Mouse (Mus musculus) splenic B cell, adult 2 months (primary cell): ENCODE measurements around the gene Sez6.

Source experiments
- DNase-seq: peaks from one replicate; pipeline ENCODE4 v3.0.0-alpha.2; 2011; ENCODE audit warnings: low read depth, low spot score
- H3K27me3 ChIP-seq: 2 replicates; pipeline ENCODE4 v1.6.1; 2012; ENCODE audit warnings: mild to moderate bottlenecking, low read length, moderate library complexity, mixed read lengths; ENCODE audit not compliant: control insufficient read depth, poor library complexity, insufficient read depth, severe bottlenecking
- H3K36me3 ChIP-seq: 2 replicates; pipeline ENCODE4 v1.6.1; 2012; ENCODE audit warnings: mild to moderate bottlenecking, low read length, moderate library complexity, mixed read lengths; ENCODE audit not compliant: control insufficient read depth, poor library complexity, insufficient read depth, severe bottlenecking

Gene Sez6

DNA sequence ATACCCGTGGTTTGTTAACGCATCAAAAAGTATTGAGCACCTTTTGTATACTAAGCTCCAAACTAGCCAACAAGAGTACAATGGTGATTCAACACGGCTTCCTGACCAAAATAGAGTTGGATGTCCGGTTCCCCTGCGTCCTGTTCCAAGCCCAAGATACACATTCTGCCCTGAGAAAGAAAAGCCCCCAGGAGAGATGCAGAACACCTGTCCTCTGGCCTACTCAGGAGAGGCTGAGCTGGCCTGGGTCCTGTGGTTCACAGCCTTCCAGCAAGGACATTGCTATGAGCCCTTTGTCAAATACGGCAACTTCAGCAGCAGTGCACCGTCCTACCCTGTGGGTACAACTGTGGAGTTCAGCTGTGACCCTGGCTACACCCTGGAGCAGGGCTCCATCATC, 42.9 kb downstream of the Sez6 start:
- no peak for DNase-seq
- Histone ChIP-seq H3K27me3 (no peaks in the 10 kb centered on the region), H3K36me3 (no peaks in the 10 kb centered on the region)

DNA sequence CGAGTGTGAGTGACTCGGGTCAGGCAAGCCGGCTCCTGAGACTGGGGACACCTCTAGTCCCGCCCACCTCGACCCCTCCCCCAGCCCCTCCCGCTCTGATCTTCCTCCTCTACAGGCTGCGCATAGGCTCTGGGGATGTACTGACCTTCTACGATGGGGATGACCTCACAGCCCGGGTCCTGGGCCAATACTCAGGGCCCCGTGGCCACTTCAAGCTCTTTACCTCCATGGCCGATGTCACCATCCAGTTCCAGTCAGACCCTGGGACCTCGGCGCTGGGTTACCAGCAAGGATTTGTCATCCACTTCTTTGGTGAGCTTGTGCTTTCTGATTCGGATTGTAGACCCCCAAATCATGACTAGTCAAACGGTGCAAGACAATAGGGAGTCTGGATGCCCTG, 43.7 kb downstream of the Sez6 start:
- Histone ChIP-seq H3K27me3 (no peaks in the 10 kb centered on the region), H3K36me3 (no peaks in the 10 kb centered on the region)
- no peak for DNase-seq

- Histone ChIP-seq H3K36me3 (no peaks in the 10 kb centered on the region), H3K27me3 (no peaks in the 10 kb centered on the region)
- DNase-seq = no peak
Measured at GRCm38 (mm10) chr11:77975873-77976272, 45.3 kb downstream of the Sez6 start.

GRCm38 (mm10) chr11:77978161-77978560, 47.6 kb downstream of the Sez6 start:
- Histone ChIP-seq H3K36me3 (no peaks in the 10 kb centered on the region), H3K27me3 (no peaks in the 10 kb centered on the region)
- DNase-seq = no peak

DNA sequence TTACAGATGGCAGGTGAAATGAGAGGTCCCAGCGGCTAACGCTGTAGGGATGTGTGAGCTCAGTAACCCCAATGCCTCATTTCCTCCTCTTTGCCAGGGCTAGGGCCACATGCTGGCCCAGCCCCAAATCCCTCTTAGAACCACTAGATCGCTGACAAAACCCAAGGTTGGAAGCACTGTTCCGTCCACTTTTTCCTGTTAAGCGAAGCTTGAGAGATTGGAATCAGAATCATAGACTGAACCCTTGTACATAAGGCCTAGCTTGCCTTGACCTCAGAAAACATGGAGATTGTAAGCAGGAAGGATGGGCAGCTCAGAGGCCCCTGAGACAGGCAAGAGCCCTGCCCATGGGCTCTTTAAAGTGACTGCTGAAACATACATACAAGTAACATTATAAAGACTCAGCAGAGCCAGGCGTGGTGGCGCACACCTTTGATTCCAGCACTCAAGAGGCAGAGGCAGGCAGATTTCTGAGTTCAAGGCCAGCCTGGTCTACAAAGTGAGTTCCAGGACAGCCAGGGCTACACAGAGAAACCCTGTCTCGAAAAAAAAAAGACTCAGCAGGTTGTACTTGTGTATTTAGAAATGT, 48.7 kb downstream of the Sez6 start:
- Histone ChIP-seq H3K27me3 (no peaks in the 10 kb centered on the region), H3K36me3 (no peaks in the 10 kb centered on the region)
- DNase-seq = no peak

GRCm38 (mm10) chr11:77980281-77981204, 49.9 kb downstream of the Sez6 start:
- no peaks in the 10 kb centered on the region for H3K27me3 ChIP-seq
- DNase-seq = peak; percentile 79
- no peaks in the 10 kb centered on the region for H3K36me3 ChIP-seq

GRCm38 (mm10) chr11:77981609-77982440, 51.2 kb downstream of the Sez6 start:
- no peaks in the 10 kb centered on the region; the same call in 1 of the 2 replicates for H3K36me3 ChIP-seq
- DNase-seq = peak; percentile 99

DNA sequence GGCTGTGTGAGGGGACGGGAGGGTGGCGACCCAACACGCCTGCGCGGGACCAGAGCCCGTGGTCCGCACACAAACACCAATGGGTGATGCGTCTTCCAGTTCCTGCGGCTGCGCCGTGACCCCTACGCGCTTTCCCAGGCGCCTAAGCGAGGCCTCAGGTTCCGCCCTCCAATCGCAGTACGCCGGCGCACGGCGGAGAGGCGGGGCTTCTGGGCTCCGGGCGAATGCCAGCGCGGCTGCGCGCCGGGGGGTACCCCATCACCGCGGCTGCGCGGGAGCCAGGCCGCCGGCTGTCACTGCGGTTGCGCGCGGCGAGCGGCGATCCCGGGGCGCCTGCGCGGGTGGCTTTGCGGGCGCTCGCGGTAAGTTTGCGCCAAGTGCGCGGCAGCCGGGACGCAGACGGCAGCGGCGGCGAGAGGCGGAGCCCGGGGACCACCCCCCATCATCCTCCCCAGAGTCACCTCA, 51.9 kb downstream of the Sez6 start, which contains the start of gene Phf12:
TSS of gene Phf12 (plus strand) at position 314 of the 465 bp plus-strand sequence.
- no peaks in the 10 kb centered on the region for H3K27me3 ChIP-seq
- no peaks in the 10 kb centered on the region; the same call in 1 of the 2 replicates for H3K36me3 ChIP-seq
- peak; percentile 100 for DNase-seq

More at GRCm38 (mm10) chr11:77981609-77982440, 51.2 kb downstream of the Sez6 start:
- H3K27me3 ChIP-seq = no peaks in the 10 kb centered on the region

DNA sequence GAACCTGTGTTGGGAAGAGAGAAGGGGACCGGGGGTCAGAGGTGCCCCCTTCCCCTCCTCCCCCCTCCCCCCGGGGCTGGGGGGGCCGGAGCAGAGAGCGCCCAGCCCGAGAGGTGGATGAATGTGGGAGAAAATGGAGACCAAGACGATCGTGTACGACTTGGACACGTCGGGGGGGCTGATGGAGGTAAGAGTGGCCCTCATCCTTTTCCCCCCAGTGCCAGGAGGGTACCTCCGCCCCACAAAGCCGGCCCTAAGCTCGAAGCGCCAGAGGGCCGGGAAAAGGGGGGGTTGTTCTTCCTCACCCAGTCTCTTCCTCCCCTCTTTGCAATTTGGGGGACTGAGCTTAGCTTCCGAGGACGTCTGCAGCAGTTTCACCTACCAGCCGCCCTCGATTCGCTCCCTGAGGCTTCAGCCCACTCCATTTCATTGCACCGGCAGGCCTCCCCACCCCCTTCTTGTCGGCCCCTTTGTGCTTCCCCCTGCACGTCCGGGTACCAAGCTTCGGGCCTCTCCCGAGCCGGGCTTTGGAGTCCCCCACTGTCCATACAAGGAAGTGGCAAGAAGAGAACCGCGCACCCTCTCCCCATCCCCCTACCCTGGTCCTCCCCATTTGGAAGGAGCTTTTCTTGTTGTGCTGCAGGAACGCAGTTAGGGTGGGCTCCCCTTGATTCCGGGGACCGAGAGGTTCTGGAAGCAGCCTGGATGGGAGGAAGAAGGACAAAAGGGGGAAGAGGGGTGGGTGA, 52.8 kb downstream of the Sez6 start:
- H3K27me3 ChIP-seq = no peaks in the 10 kb centered on the region
- no peaks in the 10 kb centered on the region; the same call in 1 of the 2 replicates for H3K36me3 ChIP-seq
- peak; percentile 63 for DNase-seq

DNA sequence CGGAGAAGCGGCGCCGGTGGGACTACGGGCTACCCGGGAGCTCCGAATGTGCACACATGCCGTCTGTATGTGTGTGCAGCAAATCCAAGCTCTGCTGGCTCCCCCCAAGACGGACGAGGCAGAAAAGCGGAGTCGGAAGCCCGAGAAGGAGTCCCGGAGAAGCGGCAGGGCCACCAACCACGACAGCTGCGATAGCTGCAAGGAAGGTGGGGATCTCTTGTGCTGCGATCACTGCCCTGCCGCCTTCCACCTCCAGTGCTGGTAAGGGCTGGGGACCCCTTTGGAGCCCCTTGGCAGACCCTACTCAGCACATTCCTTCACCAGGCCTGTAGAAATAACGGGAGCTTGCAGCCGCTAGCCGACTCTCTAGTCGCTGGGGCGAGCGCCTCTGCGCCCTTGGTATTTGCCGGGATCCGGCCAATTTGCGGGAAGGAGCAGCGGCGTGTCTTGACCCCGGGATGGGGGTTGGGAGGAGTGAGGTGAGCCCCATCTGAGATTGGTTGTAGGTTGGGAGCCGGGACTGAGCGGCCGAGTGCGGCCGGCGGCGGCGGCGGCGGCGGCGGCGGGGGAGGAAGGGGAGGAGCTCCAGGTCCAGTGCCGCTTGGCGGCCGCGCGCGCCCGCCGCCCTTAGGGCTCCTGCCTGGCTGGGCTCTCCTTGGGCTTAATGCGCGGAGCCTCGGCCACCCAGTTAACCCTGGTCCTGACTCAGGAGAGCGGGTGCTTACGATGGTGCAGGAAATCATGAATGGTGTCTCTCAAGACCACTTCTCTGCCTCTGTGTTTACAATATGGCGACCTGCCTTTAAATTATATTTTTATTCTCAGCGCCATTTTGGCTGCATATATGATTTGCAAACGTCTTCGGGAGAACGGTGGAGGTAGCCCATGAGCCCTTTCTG, 53.6 kb downstream of the Sez6 start:
- no peaks in the 10 kb centered on the region for H3K27me3 ChIP-seq
- DNase-seq = peak; percentile 62
- peaks cover 2% of the 10 kb centered on the region; the same call in 1 of the 2 replicates for H3K36me3 ChIP-seq

DNA sequence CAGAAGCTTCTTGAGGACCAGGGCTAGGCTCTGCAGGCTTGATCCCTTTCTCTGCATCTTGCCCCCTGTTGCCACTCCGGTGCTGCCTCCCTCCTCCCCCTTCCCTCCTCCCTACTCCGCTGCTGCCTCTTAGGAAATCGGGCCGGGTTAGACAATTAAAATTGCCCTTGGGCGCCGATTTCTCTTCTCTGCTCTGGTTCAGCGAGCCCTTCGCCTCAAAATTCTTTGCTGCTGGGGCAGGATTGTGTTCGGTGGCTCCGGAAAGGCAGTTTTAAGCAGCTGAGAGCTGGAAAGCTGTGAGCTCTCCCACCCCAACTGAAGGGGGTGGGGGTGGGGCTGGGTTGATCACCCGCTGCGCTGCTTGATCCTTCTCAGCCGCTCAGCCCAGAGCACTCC, 54.2 kb downstream of the Sez6 start:
- H3K36me3 ChIP-seq = peaks cover 3% of the 10 kb centered on the region; the same call in 1 of the 2 replicates
- DNase-seq = no peak
- H3K27me3 ChIP-seq = no peaks in the 10 kb centered on the region

- DNase-seq = no peak
- H3K27me3 ChIP-seq = no peaks in the 10 kb centered on the region
- peaks cover 3% of the 10 kb centered on the region; the same call in 1 of the 2 replicates for H3K36me3 ChIP-seq
Measured at GRCm38 (mm10) chr11:77985541-77986065, 55.0 kb downstream of the Sez6 start.

DNA sequence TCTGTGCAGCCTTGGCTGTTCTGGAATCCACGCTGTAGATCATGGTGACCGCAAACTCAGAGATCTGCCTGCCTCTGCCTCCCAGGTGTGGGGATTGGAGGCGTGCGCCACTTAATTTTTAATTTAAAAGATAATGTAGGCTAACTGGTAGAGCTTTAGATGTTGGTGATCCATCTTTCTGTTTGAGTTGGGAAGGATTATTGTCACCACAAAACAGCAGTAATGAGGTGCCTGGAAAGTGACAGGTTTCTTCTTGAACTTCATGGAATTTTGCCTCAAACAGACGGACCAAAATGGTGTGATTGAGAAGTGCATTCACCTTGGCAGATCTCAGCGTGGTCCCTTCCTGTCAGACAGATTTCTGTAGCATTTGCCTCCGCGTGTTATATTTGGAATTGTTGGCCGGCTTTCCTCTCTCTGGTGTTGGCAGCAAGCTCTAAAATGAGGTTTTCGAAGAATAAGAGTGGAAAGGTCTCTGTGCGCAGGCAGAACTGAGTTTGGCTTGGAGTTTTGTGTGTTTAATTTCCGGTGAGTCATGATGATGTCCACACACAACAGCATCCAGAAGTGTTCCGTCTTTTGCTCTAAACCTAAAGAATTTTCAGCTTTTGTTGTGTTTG, 58.6 kb downstream of the Sez6 start:
- Histone ChIP-seq H3K36me3 (peaks cover 3% of the 10 kb centered on the region; the same call in 1 of the 2 replicates), H3K27me3 (no peaks in the 10 kb centered on the region)
- no peak for DNase-seq
